Mouse (Mus musculus): ENCODE data around the gene Acsl6. TPM values are rescaled to one million over a fixed set of nuclear protein-coding genes. Genes with fewer than 3 reads are reported as not detected.

The Acsl6 gene
- total RNA-seq, 1 experiment = 3.7 TPM

DNA sequence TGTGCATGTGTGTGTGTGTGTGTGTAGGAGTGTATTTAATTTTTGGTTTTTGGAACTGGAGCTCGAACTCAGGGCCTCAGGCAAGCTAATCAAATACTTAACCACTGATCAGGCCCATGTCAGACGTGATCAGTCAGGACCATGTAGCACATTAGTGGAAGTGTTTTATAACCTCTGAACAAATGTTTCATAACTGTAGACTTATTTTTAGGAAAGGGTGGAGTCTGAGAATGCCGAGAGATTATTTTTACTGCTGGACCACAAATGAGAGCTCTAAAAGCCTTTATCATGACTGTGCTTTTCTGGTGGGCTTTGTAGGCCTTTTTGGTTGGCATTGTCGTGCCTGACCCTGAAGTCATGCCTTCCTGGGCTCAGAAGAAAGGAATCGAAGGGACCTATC lies 48.1 kb downstream of the Acsl6 start:
- Histone ChIP-seq H3K36me3 (ENCODE audit: control insufficient read depth, insufficient read depth, low read length, poor library complexity, severe bottlenecking) (no peaks in the 10 kb centered on the region), H3K9ac (ENCODE audit: insufficient read depth, low read depth, low read length, poor library complexity, severe bottlenecking) (no peak overlapping the region), H3K27ac (ENCODE audit: insufficient read depth, low read depth, low read length, poor library complexity, severe bottlenecking) (no peak overlapping the region), H3K4me3 (ENCODE audit: insufficient read depth in 1 of 2, low read depth in 1 of 2, low read length in 2 of 2, poor library complexity in 1 of 2, severe bottlenecking in 1 of 2) (no peak overlapping the region), H3K4me1 (ENCODE audit: control insufficient read depth in 2 of 2, insufficient read depth in 2 of 2, low read length in 2 of 2, poor library complexity in 1 of 2) (peaks cover 0 to 10% of the 10 kb centered on the region in 2 experiments; a peak in 2 of 4 replicates), H3K9me3 (ENCODE audit: control insufficient read depth, insufficient read depth, low read depth, low read length) (no peaks in the 10 kb centered on the region)
- in situ Hi-C loops (cut with MboI; ENCODE audit: low sequenced_read_pairs in 2 of 2, unreplicated experiment in 2 of 2) = no loop called here
- no peak for DNase-seq (ENCODE audit: low read depth, low spot score)
- TF ChIP-seq ZNF384 (IDR thresholded peaks at IDR 0.05; ENCODE audit: low read depth, low read length) (no peak), HCFC1 (IDR thresholded peaks at IDR 0.05; ENCODE audit: borderline replicate concordance, insufficient read depth, low read length) (no peak), CHD2 (IDR thresholded peaks at IDR 0.05; ENCODE audit: low read depth, low read length) (no peak), ZC3H11A (IDR thresholded peaks at IDR 0.05; ENCODE audit: borderline replicate concordance, low read depth, low read length) (no peak), MAFK (IDR thresholded peaks at IDR 0.05; ENCODE audit: insufficient read depth, low read depth, low read length) (no peak)

DNA sequence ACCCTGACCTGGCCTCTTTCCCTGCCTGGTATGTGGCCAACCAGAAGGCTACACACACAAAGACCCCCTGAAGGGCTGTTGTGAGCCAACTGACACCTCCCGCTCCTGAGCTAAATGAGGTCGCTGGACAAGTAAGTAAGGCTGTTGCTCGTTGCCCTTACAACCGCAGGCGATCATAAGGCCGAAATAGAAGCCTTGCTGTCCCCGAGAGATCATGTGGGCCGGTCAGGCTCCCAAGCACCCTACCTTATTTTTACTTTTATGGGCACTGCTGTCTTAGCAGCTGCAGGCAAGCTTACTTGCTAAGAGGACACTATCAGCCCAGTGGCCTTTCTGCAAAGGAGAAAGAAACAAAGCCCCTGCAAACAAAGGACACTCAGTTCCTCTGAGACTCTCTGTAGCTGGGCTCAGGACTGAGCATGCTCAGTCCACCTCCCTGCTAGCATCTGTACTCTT lies 49.6 kb downstream of the Acsl6 start:
- Histone ChIP-seq H3K36me3 (ENCODE audit: control insufficient read depth, insufficient read depth, low read length, poor library complexity, severe bottlenecking) (no peaks in the 10 kb centered on the region), H3K27ac (ENCODE audit: insufficient read depth, low read depth, low read length, poor library complexity, severe bottlenecking) (no peak overlapping the region), H3K9ac (ENCODE audit: insufficient read depth, low read depth, low read length, poor library complexity, severe bottlenecking) (no peak overlapping the region), H3K4me3 (ENCODE audit: insufficient read depth in 1 of 2, low read depth in 1 of 2, low read length in 2 of 2, poor library complexity in 1 of 2, severe bottlenecking in 1 of 2) (no peak overlapping the region), H3K4me1 (ENCODE audit: control insufficient read depth in 2 of 2, insufficient read depth in 2 of 2, low read length in 2 of 2, poor library complexity in 1 of 2) (peaks cover 0 to 10% of the 10 kb centered on the region in 2 experiments; a peak in 2 of 4 replicates), H3K9me3 (ENCODE audit: control insufficient read depth, insufficient read depth, low read depth, low read length) (no peaks in the 10 kb centered on the region)
- no peak for DNase-seq (ENCODE audit: low read depth, low spot score)
- TF ChIP-seq HCFC1 (IDR thresholded peaks at IDR 0.05; ENCODE audit: borderline replicate concordance, insufficient read depth, low read length) = no peak
- TF ChIP-seq CHD2 (IDR thresholded peaks at IDR 0.05; ENCODE audit: low read depth, low read length) = no peak
- TF ChIP-seq MAFK (IDR thresholded peaks at IDR 0.05; ENCODE audit: insufficient read depth, low read depth, low read length) = no peak
- no peak for TF ChIP-seq ZC3H11A (IDR thresholded peaks at IDR 0.05; ENCODE audit: borderline replicate concordance, low read depth, low read length)
- TF ChIP-seq ZNF384 (IDR thresholded peaks at IDR 0.05; ENCODE audit: low read depth, low read length) = no peak
- in situ Hi-C loops (cut with MboI; ENCODE audit: low sequenced_read_pairs in 2 of 2, unreplicated experiment in 2 of 2) = no loop called here

DNA sequence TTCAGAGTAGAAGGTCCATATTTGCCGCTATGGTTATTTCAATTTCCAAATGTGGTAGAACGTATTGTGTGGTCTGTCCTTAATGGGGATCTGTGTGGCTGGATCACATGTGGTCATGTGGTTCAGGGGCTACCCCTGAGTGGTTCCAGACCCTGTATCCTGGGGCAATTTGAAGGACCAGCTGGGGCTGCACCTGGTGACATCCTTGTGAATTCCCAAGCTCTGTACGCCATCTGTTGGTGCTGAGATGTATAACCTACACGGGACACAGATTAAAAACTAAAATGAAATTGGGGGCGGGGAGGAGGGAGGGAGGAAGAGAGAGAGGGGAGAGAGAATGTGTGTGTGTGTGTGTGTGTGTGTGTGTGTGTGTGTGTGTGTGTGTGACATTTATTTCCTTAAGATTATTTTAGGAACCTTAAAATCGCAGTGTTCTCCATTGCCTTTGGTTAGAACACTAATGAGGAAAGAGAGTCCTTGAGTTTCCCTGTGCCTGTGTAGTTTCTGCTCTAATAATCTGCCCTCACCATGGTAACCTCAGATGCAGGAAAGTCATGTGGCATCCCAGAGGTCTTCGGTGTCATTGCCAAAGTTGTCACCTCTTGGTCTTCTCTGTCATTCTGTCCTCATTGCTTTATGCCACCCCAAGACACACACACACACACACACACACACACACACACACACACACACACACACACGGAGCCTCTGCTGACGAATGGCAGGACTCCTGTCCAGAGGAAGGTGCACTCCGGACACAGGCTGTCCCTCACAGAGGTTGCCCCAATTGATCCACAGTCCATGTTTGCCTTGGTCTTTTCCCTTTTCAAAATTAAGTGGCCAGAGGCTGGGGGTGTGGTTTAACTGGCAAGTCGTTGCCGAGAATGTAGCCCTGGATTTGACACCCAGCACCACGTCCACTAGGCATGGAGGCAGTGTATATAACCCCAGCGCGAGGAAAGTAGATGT lies 51.3 kb downstream of the Acsl6 start:
- peaks cover 0 to 10% of the 10 kb centered on the region in 2 experiments; a peak in 2 of 4 replicates for H3K4me1 ChIP-seq (ENCODE audit: control insufficient read depth in 2 of 2, insufficient read depth in 2 of 2, low read length in 2 of 2, poor library complexity in 1 of 2)
- no peak overlapping the region for H3K9ac ChIP-seq (ENCODE audit: insufficient read depth, low read depth, low read length, poor library complexity, severe bottlenecking)
- H3K4me3 ChIP-seq (ENCODE audit: insufficient read depth in 1 of 2, low read depth in 1 of 2, low read length in 2 of 2, poor library complexity in 1 of 2, severe bottlenecking in 1 of 2) = peak overlapping the region in 1 of 2 experiments; percentile 40; a peak in 2 of 4 replicates
- no peaks in the 10 kb centered on the region for H3K36me3 ChIP-seq (ENCODE audit: control insufficient read depth, insufficient read depth, low read length, poor library complexity, severe bottlenecking)
- peak; percentile 51 for DNase-seq (ENCODE audit: low read depth, low spot score)
- H3K27ac ChIP-seq (ENCODE audit: insufficient read depth, low read depth, low read length, poor library complexity, severe bottlenecking) = no peak overlapping the region
- no peaks in the 10 kb centered on the region for H3K9me3 ChIP-seq (ENCODE audit: control insufficient read depth, insufficient read depth, low read depth, low read length)
- in situ Hi-C loops (cut with MboI; ENCODE audit: low sequenced_read_pairs in 2 of 2, unreplicated experiment in 2 of 2) = no loop called here
- TF ChIP-seq ZNF384 (IDR thresholded peaks at IDR 0.05; ENCODE audit: low read depth, low read length) (no peak), CHD2 (IDR thresholded peaks at IDR 0.05; ENCODE audit: low read depth, low read length) (no peak), MAFK (IDR thresholded peaks at IDR 0.05; ENCODE audit: insufficient read depth, low read depth, low read length) (no peak), ZC3H11A (IDR thresholded peaks at IDR 0.05; ENCODE audit: borderline replicate concordance, low read depth, low read length) (peak; percentile 31; the same call in 1 of the 2 replicates), HCFC1 (IDR thresholded peaks at IDR 0.05; ENCODE audit: borderline replicate concordance, insufficient read depth, low read length) (no peak)

DNA sequence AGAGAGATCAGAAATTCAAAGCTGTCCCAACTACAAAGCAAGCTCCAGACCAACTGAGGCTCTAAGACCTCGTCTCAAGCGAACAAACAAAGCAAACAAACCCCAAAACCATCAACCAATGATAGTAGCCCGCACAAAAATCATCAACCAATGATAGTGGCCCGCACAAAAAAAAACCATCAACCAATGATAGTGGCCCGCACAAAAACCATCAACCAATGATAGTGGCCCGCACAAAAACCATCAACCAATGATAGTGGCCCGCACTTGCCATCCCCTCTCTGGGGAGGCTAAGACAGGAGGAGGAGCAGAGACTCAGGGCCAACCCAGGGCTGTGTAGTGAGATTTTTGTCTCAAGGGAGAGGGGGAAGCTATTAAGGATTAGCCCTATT lies 52.0 kb downstream of the Acsl6 start:
- H3K27ac ChIP-seq (ENCODE audit: insufficient read depth, low read depth, low read length, poor library complexity, severe bottlenecking) = no peak overlapping the region
- peak; percentile 30 for DNase-seq (ENCODE audit: low read depth, low spot score)
- TF ChIP-seq ZC3H11A (IDR thresholded peaks at IDR 0.05; ENCODE audit: borderline replicate concordance, low read depth, low read length) = no peak
- TF ChIP-seq CHD2 (IDR thresholded peaks at IDR 0.05; ENCODE audit: low read depth, low read length) = peak; percentile 95
- peak overlapping the region in 1 of 2 experiments; percentile 40; a peak in 2 of 4 replicates for H3K4me3 ChIP-seq (ENCODE audit: insufficient read depth in 1 of 2, low read depth in 1 of 2, low read length in 2 of 2, poor library complexity in 1 of 2, severe bottlenecking in 1 of 2)
- no peaks in the 10 kb centered on the region for H3K9me3 ChIP-seq (ENCODE audit: control insufficient read depth, insufficient read depth, low read depth, low read length)
- in situ Hi-C loops (cut with MboI; ENCODE audit: low sequenced_read_pairs in 2 of 2, unreplicated experiment in 2 of 2) = no loop called here
- no peak overlapping the region for H3K9ac ChIP-seq (ENCODE audit: insufficient read depth, low read depth, low read length, poor library complexity, severe bottlenecking)
- no peaks in the 10 kb centered on the region for H3K36me3 ChIP-seq (ENCODE audit: control insufficient read depth, insufficient read depth, low read length, poor library complexity, severe bottlenecking)
- H3K4me1 ChIP-seq (ENCODE audit: control insufficient read depth in 2 of 2, insufficient read depth in 2 of 2, low read length in 2 of 2, poor library complexity in 1 of 2) = peaks cover 0 to 10% of the 10 kb centered on the region in 2 experiments; a peak in 2 of 4 replicates

Measured in ES-E14 (cell line).